Mouse (Mus musculus): Measurements from ENCODE around the gene Bmp8a.

Gene Bmp8a

GRCm38 (mm10) chr4:123282500-123282899, 60.6 kb downstream of the Bmp8a start:
- POLR2A ChIA-PET, result interaction anchor here (0.6 to 3.3 kb wide), 34 partner anchors 8 to 1557 kb away, joined by 3 to 17 read pairs (median 3); partner anchors contain the start of genes Mycl (in 1 of the 4) and Ppie (in 1 of the 4)
- CTCF ChIA-PET, result interaction anchor here in 1 of 4 experiments (0.6 to 0.7 kb wide), 3 partner anchors 128 to 607 kb away, joined by 4 to 7 read pairs (median 6); no protein-coding TSS in a partner anchor

GRCm38 (mm10) chr4:123280117-123280516, 62.9 kb downstream of the Bmp8a start:
- CTCF ChIA-PET, result interaction anchor here in 2 of 4 experiments (0.8 to 1.0 kb wide), 2 partner anchors 25 to 33 kb away, joined by 3 read pairs; no protein-coding TSS in a partner anchor
- POLR2A ChIA-PET, result interaction anchor here in 3 of 4 experiments (0.6 to 1.4 kb wide), 9 partner anchors 16 to 674 kb away, joined by 3 to 9 read pairs (median 3); partner anchors contain the start of gene Pabpc4 (in 1 of the 3)

GRCm38 (mm10) chr4:123271063-123271462, 72.0 kb downstream of the Bmp8a start:
- POLR2A ChIA-PET, result interaction anchor here in 1 of 4 experiments (1.5 kb wide), 1 partner anchor 11 kb away, joined by 3 read pairs; no protein-coding TSS in a partner anchor
- CTCF ChIA-PET, result interaction anchor here in 1 of 4 experiments (1.2 kb wide), 1 partner anchor 50 kb away, joined by 6 read pairs; no protein-coding TSS in a partner anchor

All from embryonic stem cell, embryonic (primary cell).